Mouse (Mus musculus) embryonic facial prominence, embryonic 12.5 days (tissue): ENCODE measurements around the gene Htra3. TPM values are rescaled to one million over a fixed set of nuclear protein-coding genes. Genes with fewer than 3 reads are reported as not detected.

Experiments used
- ATAC-seq: fragments of 200-750 bp; cut with Nextera tagmentation; 2 replicates; pipeline ENCODE4 v1.8.0; 2017; ENCODE audit not compliant: insufficient number of reproducible peaks, insufficient read depth, low FRiP score, low TSS enrichment
- H3K27ac ChIP-seq: fragments of 300-500 bp; sonication (generic); 2 replicates; pipeline ENCODE4 v1.5.1; 2016; ENCODE audit warnings: mild to moderate bottlenecking
- H3K27me3 ChIP-seq: fragments of 300-500 bp; sonication (generic); 2 replicates; pipeline ENCODE4 v1.6.1; 2016; ENCODE audit warnings: mild to moderate bottlenecking, moderate library complexity
- H3K36me3 ChIP-seq: fragments of 300-500 bp; sonication (generic); 2 replicates; pipeline ENCODE4 v1.6.1; 2016; ENCODE audit warnings: mild to moderate bottlenecking
- H3K4me1 ChIP-seq: fragments of 300-500 bp; sonication (generic); 2 replicates; pipeline ENCODE4 v1.6.1; 2016
- H3K4me2 ChIP-seq: fragments of 300-500 bp; sonication (generic); replicated peaks from 2 replicates; pipeline ENCODE4 v1.6.1; 2016; ENCODE audit warnings: mild to moderate bottlenecking, moderate library complexity
- H3K4me3 ChIP-seq: fragments of 300-500 bp; sonication (generic); 2 replicates; pipeline ENCODE4 v1.5.1; 2016; ENCODE audit warnings: mild to moderate bottlenecking
- H3K9ac ChIP-seq: fragments of 300-500 bp; sonication (generic); 2 replicates; pipeline ENCODE4 v1.6.1; 2016; ENCODE audit warnings: mild to moderate bottlenecking, moderate library complexity
- H3K9me3 ChIP-seq: fragments of 300-500 bp; sonication (generic); 2 replicates; pipeline ENCODE4 v1.6.1; 2016; ENCODE audit warnings: mild to moderate bottlenecking, moderate library complexity
- WGBS: fragments of 180-500 bp; shearing (Covaris S2); methylation state at CpG from one replicate; pipeline ENCODE4 v1.1.7; 2016; 5-methylcytosine and 5-hydroxymethylcytosine counted together
- polyA plus RNA-seq: library from polyadenylated mRNA; unstranded; fragments of >200 nt; fragmentation: Nextera tagmentation; extraction: Ambion mirVana; gene quantifications from 2 replicates; pipeline ENCODE4 v1.2.1, GENCODE M21; 2016

Gene Htra3
- polyA plus RNA-seq, result 4.0 and 5.7 TPM in 2 replicates

- no peaks in the 10 kb centered on the region for H3K9me3 ChIP-seq
- peak within 1 kb of the TSS; percentile 46 for H3K9ac ChIP-seq
- peaks cover 6% of the 10 kb centered on the region for H3K4me1 ChIP-seq
- peaks cover 50% of the 10 kb centered on the region for H3K27me3 ChIP-seq
- no peak within 1 kb of the TSS for H3K27ac ChIP-seq
- no peak for ATAC-seq
- 10% methylated on average over 42 of the region's 42 CpGs for WGBS
- peak within 1 kb of the TSS; percentile 53 for H3K4me3 ChIP-seq
- peak within 1 kb of the TSS; percentile 93 for H3K4me2 ChIP-seq
- no peaks in the 10 kb centered on the region for H3K36me3 ChIP-seq
These were observed at the start of gene Htra3 for GRCm38 (mm10) chr5:35679256-35680155. TSS of gene Htra3 (minus strand) at chr5:35679782.

GRCm38 (mm10) chr5:35728957-35729460 is 49.4 kb upstream of the Htra3 start:
- 0 out of 2 replicates have a peak, but pooled peaks cover 6% of the 10 kb centered on the region for H3K4me1 ChIP-seq
- no peaks in the 10 kb centered on the region for H3K9me3 ChIP-seq
- H3K27me3 ChIP-seq, result no peaks in the 10 kb centered on the region
- no peak overlapping the region for H3K4me3 ChIP-seq
- no peak overlapping the region for H3K4me2 ChIP-seq
- ATAC-seq, result 0 out of 2 replicates have a peak, but pooled peaks have one; percentile 61
- peak overlapping the region; percentile 73 for H3K27ac ChIP-seq
- H3K9ac ChIP-seq, result no peak overlapping the region
- H3K36me3 ChIP-seq, result no peaks in the 10 kb centered on the region
- WGBS, result 35% methylated on average over 11 of the region's 11 CpGs

DNA sequence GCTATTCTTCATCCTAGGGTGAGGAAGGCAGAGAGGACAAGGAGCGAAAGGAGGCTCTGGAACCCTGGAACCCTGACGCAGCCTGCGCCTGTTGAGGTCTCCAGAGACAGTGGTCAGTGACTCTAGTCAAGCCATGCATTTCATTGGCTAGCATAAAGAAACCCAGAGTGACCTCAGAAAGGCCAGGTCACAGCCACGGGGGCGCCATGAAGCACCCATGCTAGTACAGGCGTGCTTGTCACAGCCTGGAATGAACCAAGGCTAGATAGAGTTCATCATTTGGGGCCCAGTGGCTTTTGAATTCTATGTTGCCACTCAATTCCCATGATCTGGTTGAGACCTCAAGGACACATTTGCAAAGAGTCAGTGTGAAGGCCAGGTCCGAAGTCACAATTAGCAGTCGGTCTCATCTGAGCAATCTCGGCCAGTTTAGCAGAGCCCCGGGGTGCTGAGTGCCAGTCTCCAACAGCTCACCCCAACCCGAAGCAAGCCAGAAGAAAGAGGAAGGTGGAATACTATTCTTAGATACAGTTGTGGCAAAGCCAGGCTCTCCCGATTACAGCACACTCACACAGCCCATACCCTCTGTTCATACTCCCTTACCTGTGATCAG is 48.9 kb upstream of the Htra3 start:
- Histone ChIP-seq H3K27ac (no peak overlapping the region; the same call in 1 of the 2 replicates), H3K9ac (no peak overlapping the region), H3K27me3 (no peaks in the 10 kb centered on the region), H3K9me3 (no peaks in the 10 kb centered on the region), H3K4me1 (0 out of 2 replicates have a peak, but pooled peaks cover 6% of the 10 kb centered on the region), H3K4me2 (no peak overlapping the region), H3K36me3 (no peaks in the 10 kb centered on the region), H3K4me3 (no peak overlapping the region)
- WGBS, result 85% methylated on average over 12 of the region's 12 CpGs
- no peak for ATAC-seq

- no peak overlapping the region for H3K27ac ChIP-seq
- H3K4me1 ChIP-seq, result 0 out of 2 replicates have a peak, but pooled peaks cover 6% of the 10 kb centered on the region
- no peak overlapping the region for H3K4me3 ChIP-seq
- H3K27me3 ChIP-seq, result no peaks in the 10 kb centered on the region
- H3K4me2 ChIP-seq, result 0 out of 2 replicates have a peak overlapping the region, but pooled peaks have one; percentile 2
- no peak overlapping the region for H3K9ac ChIP-seq
- no peaks in the 10 kb centered on the region for H3K9me3 ChIP-seq
- 73% methylated on average over 5 of the region's 5 CpGs for whole genome bisulfite sequencing
- H3K36me3 ChIP-seq, result no peaks in the 10 kb centered on the region
- no peak for ATAC-seq
These were observed 47.9 kb upstream of the Htra3 start for GRCm38 (mm10) chr5:35727447-35727846.

DNA sequence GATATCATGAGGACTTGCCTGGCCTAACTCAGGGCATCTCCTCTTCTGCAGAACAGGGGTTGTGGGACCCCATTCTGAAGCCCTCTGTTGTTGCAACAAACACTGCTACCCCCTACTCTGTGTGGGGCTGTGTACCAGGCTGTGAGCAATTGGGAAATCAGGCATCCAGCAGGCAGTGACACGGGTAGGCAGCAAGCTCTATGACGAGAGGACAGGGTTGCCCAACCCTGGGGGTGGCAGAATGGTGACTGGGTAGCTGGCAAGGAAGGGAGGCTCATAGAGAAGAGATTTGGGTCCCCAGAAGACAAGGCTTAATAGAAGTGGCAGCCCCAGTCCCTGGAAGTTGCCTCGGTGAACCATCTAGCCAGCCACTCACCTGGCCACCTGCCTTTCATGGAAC is 46.3 kb upstream of the Htra3 start:
- no peak for ATAC-seq
- Histone ChIP-seq H3K4me1 (0 out of 2 replicates have a peak, but pooled peaks cover 6% of the 10 kb centered on the region), H3K4me3 (no peak overlapping the region), H3K27ac (no peak overlapping the region), H3K36me3 (no peaks in the 10 kb centered on the region), H3K27me3 (no peaks in the 10 kb centered on the region), H3K4me2 (no peak overlapping the region), H3K9me3 (no peaks in the 10 kb centered on the region), H3K9ac (no peak overlapping the region)
- WGBS, result 79% methylated on average over 3 of the region's 3 CpGs

DNA sequence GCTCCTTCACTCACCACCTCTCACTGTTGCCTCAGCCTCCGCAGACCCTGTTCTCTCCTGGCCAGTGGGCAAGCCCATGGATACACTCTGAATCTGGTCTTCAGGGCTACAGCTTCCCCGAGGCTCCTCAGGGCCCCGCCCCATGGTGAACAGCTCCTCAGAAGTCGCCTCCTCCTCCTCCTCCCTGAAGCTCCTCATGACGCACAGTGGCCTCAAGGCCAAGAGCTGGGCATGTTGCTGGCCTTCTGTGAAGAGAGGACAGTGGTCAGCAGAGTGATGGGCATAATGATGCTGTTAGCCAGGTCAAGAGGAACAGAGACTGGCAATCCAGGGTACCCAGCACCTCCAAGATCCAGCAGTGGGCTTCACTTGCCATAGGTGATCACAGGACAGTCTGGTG is 44.3 kb upstream of the Htra3 start:
- Histone ChIP-seq H3K27me3 (no peaks in the 10 kb centered on the region), H3K4me3 (no peak overlapping the region), H3K4me2 (no peak overlapping the region), H3K27ac (no peak overlapping the region), H3K4me1 (0 out of 2 replicates have a peak, but pooled peaks cover 1% of the 10 kb centered on the region), H3K9me3 (no peaks in the 10 kb centered on the region), H3K9ac (no peak overlapping the region), H3K36me3 (no peaks in the 10 kb centered on the region)
- WGBS, result 80% methylated on average over 5 of the region's 5 CpGs
- ATAC-seq, result no peak

- H3K4me3 ChIP-seq, result no peak overlapping the region
- 44% methylated on average over 2 of the region's 2 CpGs for WGBS
- no peak overlapping the region for H3K9ac ChIP-seq
- no peaks in the 10 kb centered on the region for H3K36me3 ChIP-seq
- no peaks in the 10 kb centered on the region for H3K4me1 ChIP-seq
- no peak overlapping the region for H3K4me2 ChIP-seq
- no peaks in the 10 kb centered on the region for H3K27me3 ChIP-seq
- H3K27ac ChIP-seq, result no peak overlapping the region
- H3K9me3 ChIP-seq, result no peaks in the 10 kb centered on the region
- ATAC-seq, result no peak
These were observed 43.1 kb upstream of the Htra3 start for GRCm38 (mm10) chr5:35722654-35723053.

- ATAC-seq, result no peak
- no peaks in the 10 kb centered on the region for H3K9me3 ChIP-seq
- H3K27me3 ChIP-seq, result no peaks in the 10 kb centered on the region
- H3K4me2 ChIP-seq, result no peak overlapping the region
- 92% methylated on average over 2 of the region's 2 CpGs for WGBS
- H3K4me1 ChIP-seq, result no peaks in the 10 kb centered on the region
- no peak overlapping the region for H3K27ac ChIP-seq
- no peak overlapping the region for H3K9ac ChIP-seq
- no peak overlapping the region for H3K4me3 ChIP-seq
- no peaks in the 10 kb centered on the region for H3K36me3 ChIP-seq
These were observed 42.4 kb upstream of the Htra3 start for GRCm38 (mm10) chr5:35721933-35722332.

- Histone ChIP-seq H3K4me2 (no peak overlapping the region), H3K36me3 (no peaks in the 10 kb centered on the region), H3K27ac (no peak overlapping the region), H3K9ac (no peak overlapping the region), H3K27me3 (no peaks in the 10 kb centered on the region), H3K4me1 (no peaks in the 10 kb centered on the region), H3K9me3 (no peaks in the 10 kb centered on the region), H3K4me3 (no peak overlapping the region)
- 80% methylated on average over 1 of the region's 1 CpGs for WGBS
- no peak for ATAC-seq
These were observed 40.3 kb upstream of the Htra3 start for GRCm38 (mm10) chr5:35719880-35720279.

- H3K9ac ChIP-seq, result no peak overlapping the region
- no peak overlapping the region for H3K27ac ChIP-seq
- no peaks in the 10 kb centered on the region for H3K4me1 ChIP-seq
- H3K9me3 ChIP-seq, result no peaks in the 10 kb centered on the region
- no peak for ATAC-seq
- no peaks in the 10 kb centered on the region for H3K27me3 ChIP-seq
- no peak overlapping the region for H3K4me2 ChIP-seq
- no peak overlapping the region for H3K4me3 ChIP-seq
- H3K36me3 ChIP-seq, result no peaks in the 10 kb centered on the region
These were observed 39.8 kb upstream of the Htra3 start for GRCm38 (mm10) chr5:35719343-35719742.

DNA sequence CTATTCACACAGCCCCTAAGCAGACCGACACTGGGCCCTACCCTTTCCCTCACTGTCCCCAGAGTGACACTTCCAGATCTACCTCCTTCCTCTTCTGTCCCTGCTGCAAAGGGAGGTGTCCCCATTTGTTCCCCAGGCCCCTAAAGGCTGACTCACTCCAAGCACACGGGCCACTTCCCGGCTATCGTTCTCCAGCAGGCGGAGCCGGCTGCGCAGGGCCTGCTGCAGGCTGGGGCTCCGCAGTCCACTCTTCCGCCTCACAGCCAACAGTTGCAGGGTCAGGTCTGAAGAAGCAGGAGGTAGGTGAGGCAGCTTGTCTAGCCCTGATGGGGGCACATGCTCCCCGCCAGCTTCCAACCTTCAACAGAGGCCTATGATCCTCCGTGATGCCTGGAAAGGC is 39.2 kb upstream of the Htra3 start:
- Histone ChIP-seq H3K36me3 (no peaks in the 10 kb centered on the region), H3K9me3 (no peaks in the 10 kb centered on the region), H3K27me3 (no peaks in the 10 kb centered on the region), H3K9ac (no peak overlapping the region), H3K4me1 (no peaks in the 10 kb centered on the region), H3K4me3 (no peak overlapping the region), H3K4me2 (no peak overlapping the region), H3K27ac (no peak overlapping the region)
- 81% methylated on average over 11 of the region's 11 CpGs for WGBS
- no peak for ATAC-seq

DNA sequence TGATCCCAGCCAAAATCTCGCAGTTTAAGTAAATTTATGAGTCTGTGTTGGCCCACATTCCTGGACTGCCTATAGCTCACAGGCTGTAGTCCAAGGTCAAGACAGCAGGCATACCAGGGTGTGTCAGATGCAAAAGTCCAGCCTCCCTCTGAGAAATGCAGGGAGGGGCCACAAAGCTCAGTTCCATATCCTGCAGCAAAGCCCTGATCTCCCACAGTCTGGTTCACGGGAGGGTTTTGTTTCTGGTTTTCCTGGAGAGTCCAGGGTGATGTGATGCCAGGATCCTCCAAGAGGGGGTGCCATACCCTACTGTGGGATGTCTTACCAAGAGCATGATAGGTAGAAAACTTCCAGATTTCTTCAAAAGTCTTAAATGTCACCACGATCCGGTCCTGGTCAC is 38.4 kb upstream of the Htra3 start:
- no peak overlapping the region for H3K9ac ChIP-seq
- ATAC-seq, result no peak
- no peaks in the 10 kb centered on the region for H3K27me3 ChIP-seq
- H3K4me1 ChIP-seq, result 0 out of 2 replicates have a peak, but pooled peaks cover 4% of the 10 kb centered on the region
- H3K36me3 ChIP-seq, result no peaks in the 10 kb centered on the region
- H3K27ac ChIP-seq, result no peak overlapping the region
- 52% methylated on average over 4 of the region's 4 CpGs for WGBS
- H3K9me3 ChIP-seq, result no peaks in the 10 kb centered on the region
- no peak overlapping the region for H3K4me3 ChIP-seq
- no peak overlapping the region for H3K4me2 ChIP-seq
